Mouse (Mus musculus) heart, embryonic 13.5 days (tissue): Measurements from ENCODE around the gene Wdr25. TPM values are rescaled to one million over a fixed set of nuclear protein-coding genes. Genes with fewer than 3 reads are reported as not detected.

ENCODE experiments used
- ATAC-seq: fragments of 200-750 bp; cut with Nextera tagmentation; 2 replicates; pipeline ENCODE4 v1.8.0; 2017; ENCODE audit warnings: moderate TSS enrichment; ENCODE audit not compliant: insufficient number of reproducible peaks, low FRiP score, low TSS enrichment; ENCODE audit errors: extremely low read depth
- H3K27ac ChIP-seq: fragments of 300-500 bp; sonication (generic); replicated peaks from 2 replicates; pipeline ENCODE4 v1.5.1; 2015; ENCODE audit warnings: moderate library complexity, mild to moderate bottlenecking, inconsistent platforms
- H3K27me3 ChIP-seq: fragments of 300-500 bp; sonication (generic); replicated peaks from 2 replicates; pipeline ENCODE4 v1.6.1; 2015; ENCODE audit warnings: mild to moderate bottlenecking, inconsistent platforms
- H3K36me3 ChIP-seq: fragments of 300-500 bp; sonication (generic); 2 replicates; pipeline ENCODE4 v1.6.1; 2015; ENCODE audit warnings: mild to moderate bottlenecking, inconsistent platforms
- H3K4me1 ChIP-seq: fragments of 300-500 bp; sonication (generic); 2 replicates; pipeline ENCODE4 v1.6.1; 2015; ENCODE audit warnings: inconsistent platforms
- H3K4me2 ChIP-seq: fragments of 300-500 bp; sonication (generic); 2 replicates; pipeline ENCODE4 v1.6.1; 2015; ENCODE audit warnings: inconsistent platforms, mild to moderate bottlenecking, moderate library complexity
- H3K4me3 ChIP-seq: fragments of 300-500 bp; sonication (generic); 2 replicates; pipeline ENCODE4 v1.5.1; 2015; ENCODE audit warnings: moderate library complexity, mild to moderate bottlenecking, inconsistent platforms
- H3K9ac ChIP-seq: fragments of 300-500 bp; sonication (generic); 2 replicates; pipeline ENCODE4 v1.6.1; 2015; ENCODE audit warnings: inconsistent platforms, mild to moderate bottlenecking, moderate library complexity
- H3K9me3 ChIP-seq: fragments of 300-500 bp; sonication (generic); 2 replicates; pipeline ENCODE4 v1.6.1; 2016; ENCODE audit warnings: inconsistent platforms
- WGBS: fragments of 180-500 bp; shearing (Covaris S2); methylation state at CpG from one replicate; pipeline ENCODE4 v1.1.7; 2015; ENCODE audit warnings: mixed read lengths; 5-methylcytosine and 5-hydroxymethylcytosine counted together
- polyA plus RNA-seq: library from polyadenylated mRNA; unstranded; fragments of >200 nt; fragmentation: Nextera tagmentation; extraction: Ambion mirVana; gene quantifications from 2 replicates; pipeline ENCODE4 v1.2.1, GENCODE M21; 2015

The Wdr25 gene
- polyA plus RNA-seq, 1 experiment from 2014 or later = 6.3 TPM

- Histone ChIP-seq H3K27ac (no peak overlapping the region), H3K4me1 (peaks cover 8% of the 10 kb centered on the region), H3K27me3 (no peaks in the 10 kb centered on the region), H3K36me3 (no peaks in the 10 kb centered on the region), H3K9ac (no peak overlapping the region), H3K4me3 (no peak overlapping the region), H3K9me3 (no peaks in the 10 kb centered on the region), H3K4me2 (no peak overlapping the region)
- 68% methylated on average over 5 of the region's 5 CpGs for WGBS
- no peak for ATAC-seq
These were observed 45.4 kb downstream of the Wdr25 start for GRCm38 (mm10) chr12:108938844-108939243.

- WGBS = 74% methylated on average over 9 of the region's 9 CpGs
- no peaks in the 10 kb centered on the region for H3K36me3 ChIP-seq
- no peak for ATAC-seq
- H3K4me2 ChIP-seq = no peak overlapping the region
- peaks cover 8% of the 10 kb centered on the region for H3K4me1 ChIP-seq
- H3K27me3 ChIP-seq = no peaks in the 10 kb centered on the region
- H3K9me3 ChIP-seq = no peaks in the 10 kb centered on the region
- no peak overlapping the region for H3K9ac ChIP-seq
- no peak overlapping the region for H3K4me3 ChIP-seq
- no peak overlapping the region for H3K27ac ChIP-seq
These were observed 45.9 kb downstream of the Wdr25 start for GRCm38 (mm10) chr12:108939317-108939716.

- H3K9ac ChIP-seq = no peak overlapping the region
- no peak for ATAC-seq
- no peaks in the 10 kb centered on the region for H3K9me3 ChIP-seq
- peaks cover 8% of the 10 kb centered on the region for H3K4me1 ChIP-seq
- no peak overlapping the region for H3K4me2 ChIP-seq
- H3K27me3 ChIP-seq = no peaks in the 10 kb centered on the region
- WGBS = 43% methylated on average over 1 of the region's 1 CpGs
- no peak overlapping the region for H3K4me3 ChIP-seq
- no peaks in the 10 kb centered on the region for H3K36me3 ChIP-seq
- no peak overlapping the region for H3K27ac ChIP-seq
These were observed 46.8 kb downstream of the Wdr25 start for GRCm38 (mm10) chr12:108940255-108940654.

- H3K36me3 ChIP-seq = no peaks in the 10 kb centered on the region
- peaks cover 6% of the 10 kb centered on the region for H3K4me1 ChIP-seq
- H3K27me3 ChIP-seq = no peaks in the 10 kb centered on the region
- no peak overlapping the region for H3K4me3 ChIP-seq
- H3K4me2 ChIP-seq = no peak overlapping the region
- 49% methylated on average over 2 of the region's 2 CpGs for WGBS
- no peak for ATAC-seq
- H3K9me3 ChIP-seq = no peaks in the 10 kb centered on the region
- H3K27ac ChIP-seq = no peak overlapping the region
- H3K9ac ChIP-seq = no peak overlapping the region
These were observed 47.9 kb downstream of the Wdr25 start for GRCm38 (mm10) chr12:108941282-108941681.

- 78% methylated on average over 14 of the region's 14 CpGs for WGBS
- Histone ChIP-seq H3K4me3 (no peak overlapping the region), H3K9ac (no peak overlapping the region), H3K4me2 (no peak overlapping the region), H3K27ac (no peak overlapping the region), H3K9me3 (no peaks in the 10 kb centered on the region), H3K27me3 (no peaks in the 10 kb centered on the region), H3K36me3 (no peaks in the 10 kb centered on the region), H3K4me1 (no peaks in the 10 kb centered on the region)
- ATAC-seq = no peak
These were observed 48.9 kb downstream of the Wdr25 start for GRCm38 (mm10) chr12:108942203-108942923.

GRCm38 (mm10) chr12:108953011-108953550, 59.6 kb downstream of the Wdr25 start:
- Histone ChIP-seq H3K4me1 (peaks cover 6% of the 10 kb centered on the region; the same call in 1 of the 2 replicates), H3K4me2 (no peak overlapping the region), H3K9ac (no peak overlapping the region), H3K36me3 (no peaks in the 10 kb centered on the region), H3K27me3 (peaks cover 8% of the 10 kb centered on the region), H3K4me3 (no peak overlapping the region), H3K9me3 (no peaks in the 10 kb centered on the region), H3K27ac (no peak overlapping the region)
- WGBS = 75% methylated on average over 9 of the region's 9 CpGs
- no peak for ATAC-seq

- Histone ChIP-seq H3K4me3 (no peak overlapping the region), H3K27me3 (peaks cover 15% of the 10 kb centered on the region), H3K36me3 (no peaks in the 10 kb centered on the region), H3K4me2 (no peak overlapping the region), H3K9me3 (no peaks in the 10 kb centered on the region), H3K27ac (no peak overlapping the region), H3K9ac (no peak overlapping the region), H3K4me1 (peaks cover 6% of the 10 kb centered on the region)
- no peak for ATAC-seq
- 21% methylated on average over 6 of the region's 6 CpGs for WGBS
These were observed 60.4 kb downstream of the Wdr25 start for GRCm38 (mm10) chr12:108953838-108954237.

- peaks cover 12% of the 10 kb centered on the region for H3K4me1 ChIP-seq
- no peak overlapping the region for H3K4me2 ChIP-seq
- WGBS = 53% methylated on average over 2 of the region's 2 CpGs
- H3K27ac ChIP-seq = no peak overlapping the region
- H3K9ac ChIP-seq = no peak overlapping the region
- H3K36me3 ChIP-seq = no peaks in the 10 kb centered on the region
- H3K4me3 ChIP-seq = no peak overlapping the region
- H3K9me3 ChIP-seq = no peaks in the 10 kb centered on the region
- H3K27me3 ChIP-seq = peaks cover 17% of the 10 kb centered on the region
- no peak for ATAC-seq
These were observed 61.0 kb downstream of the Wdr25 start for GRCm38 (mm10) chr12:108954456-108954855.

GRCm38 (mm10) chr12:108958483-108958882, 65.1 kb downstream of the Wdr25 start:
- no peaks in the 10 kb centered on the region for H3K9me3 ChIP-seq
- WGBS = 66% methylated on average over 7 of the region's 7 CpGs
- no peak overlapping the region; the same call in 1 of the 2 replicates for H3K9ac ChIP-seq
- no peak for ATAC-seq
- H3K4me1 ChIP-seq = peaks cover 22% of the 10 kb centered on the region
- peak overlapping the region; percentile 70 for H3K4me2 ChIP-seq
- no peak overlapping the region for H3K4me3 ChIP-seq
- no peaks in the 10 kb centered on the region for H3K36me3 ChIP-seq
- H3K27me3 ChIP-seq = peaks cover 26% of the 10 kb centered on the region
- H3K27ac ChIP-seq = no peak overlapping the region

- peak overlapping the region; percentile 70 for H3K4me2 ChIP-seq
- H3K9me3 ChIP-seq = no peaks in the 10 kb centered on the region
- H3K4me3 ChIP-seq = peak overlapping the region; percentile 48
- peaks cover 26% of the 10 kb centered on the region for H3K27me3 ChIP-seq
- no peak overlapping the region for H3K27ac ChIP-seq
- ATAC-seq = no peak
- H3K36me3 ChIP-seq = no peaks in the 10 kb centered on the region
- WGBS = 8% methylated on average over 23 of the region's 23 CpGs
- H3K4me1 ChIP-seq = peaks cover 18% of the 10 kb centered on the region
- H3K9ac ChIP-seq = peak overlapping the region; percentile 55
These were observed 65.7 kb downstream of the Wdr25 start for GRCm38 (mm10) chr12:108958991-108959638.

GRCm38 (mm10) chr12:108959639-108960219, 66.3 kb downstream of the Wdr25 start:
- Histone ChIP-seq H3K4me1 (peaks cover 18% of the 10 kb centered on the region), H3K9me3 (no peaks in the 10 kb centered on the region), H3K4me3 (peak overlapping the region; percentile 48), H3K4me2 (peak overlapping the region; percentile 70), H3K36me3 (no peaks in the 10 kb centered on the region), H3K27me3 (peaks cover 26% of the 10 kb centered on the region), H3K27ac (no peak overlapping the region), H3K9ac (peak overlapping the region; percentile 55)
- 32% methylated on average over 12 of the region's 12 CpGs for WGBS
- ATAC-seq = no peak
